Mouse (Mus musculus): ENCODE data around the gene Stum. TPM values are rescaled to one million over a fixed set of nuclear protein-coding genes. Genes with fewer than 3 reads are reported as not detected.

Gene Stum
- polyA plus RNA-seq, 1 experiment, result 11.6 TPM

GRCm38 (mm10) chr1:180428101-180428712 lies 55.1 kb downstream of the Stum start:
- TF ChIP-seq POLR2A (IDR thresholded peaks at IDR 0.05; ENCODE audit: borderline replicate concordance, extremely low read depth, insufficient read depth, insufficient read length, poor library complexity, severe bottlenecking), result no peak
- peak; percentile 95 for TF ChIP-seq CTCF (IDR thresholded peaks at IDR 0.05; ENCODE audit: borderline replicate concordance, extremely low read depth, insufficient read depth, insufficient read length)
- peak; percentile 79 for DNase-seq (ENCODE audit: low read depth)

GRCm38 (mm10) chr1:180427685-180428084 lies 55.6 kb downstream of the Stum start:
- TF ChIP-seq CTCF (IDR thresholded peaks at IDR 0.05; ENCODE audit: borderline replicate concordance, extremely low read depth, insufficient read depth, insufficient read length) (no peak), POLR2A (IDR thresholded peaks at IDR 0.05; ENCODE audit: borderline replicate concordance, extremely low read depth, insufficient read depth, insufficient read length, poor library complexity, severe bottlenecking) (no peak)
- DNase-seq (ENCODE audit: low read depth), result peak; percentile 29

GRCm38 (mm10) chr1:180426405-180426804 lies 56.9 kb downstream of the Stum start:
- no peak for DNase-seq (ENCODE audit: low read depth)
- no peak for TF ChIP-seq CTCF (IDR thresholded peaks at IDR 0.05; ENCODE audit: borderline replicate concordance, extremely low read depth, insufficient read depth, insufficient read length)
- TF ChIP-seq POLR2A (IDR thresholded peaks at IDR 0.05; ENCODE audit: borderline replicate concordance, extremely low read depth, insufficient read depth, insufficient read length, poor library complexity, severe bottlenecking), result no peak

- no peak for DNase-seq (ENCODE audit: low read depth)
- TF ChIP-seq POLR2A (IDR thresholded peaks at IDR 0.05; ENCODE audit: borderline replicate concordance, extremely low read depth, insufficient read depth, insufficient read length, poor library complexity, severe bottlenecking) (no peak), CTCF (IDR thresholded peaks at IDR 0.05; ENCODE audit: borderline replicate concordance, extremely low read depth, insufficient read depth, insufficient read length) (no peak)
Measured at GRCm38 (mm10) chr1:180423931-180424330, 59.4 kb downstream of the Stum start.

GRCm38 (mm10) chr1:180423008-180423639 lies 60.2 kb downstream of the Stum start:
- no peak for DNase-seq (ENCODE audit: low read depth)
- TF ChIP-seq POLR2A (IDR thresholded peaks at IDR 0.05; ENCODE audit: borderline replicate concordance, extremely low read depth, insufficient read depth, insufficient read length, poor library complexity, severe bottlenecking) (no peak), CTCF (IDR thresholded peaks at IDR 0.05; ENCODE audit: borderline replicate concordance, extremely low read depth, insufficient read depth, insufficient read length) (no peak)

- TF ChIP-seq POLR2A (IDR thresholded peaks at IDR 0.05; ENCODE audit: borderline replicate concordance, extremely low read depth, insufficient read depth, insufficient read length, poor library complexity, severe bottlenecking) (no peak), CTCF (IDR thresholded peaks at IDR 0.05; ENCODE audit: borderline replicate concordance, extremely low read depth, insufficient read depth, insufficient read length) (peak; percentile 90)
- peak; percentile 83 for DNase-seq (ENCODE audit: low read depth)
Measured at GRCm38 (mm10) chr1:180422076-180422828, 61.1 kb downstream of the Stum start.

GRCm38 (mm10) chr1:180421165-180421909 lies 62.0 kb downstream of the Stum start:
- no peak for TF ChIP-seq POLR2A (IDR thresholded peaks at IDR 0.05; ENCODE audit: borderline replicate concordance, extremely low read depth, insufficient read depth, insufficient read length, poor library complexity, severe bottlenecking)
- no peak for TF ChIP-seq CTCF (IDR thresholded peaks at IDR 0.05; ENCODE audit: borderline replicate concordance, extremely low read depth, insufficient read depth, insufficient read length)
- peak; percentile 12 for DNase-seq (ENCODE audit: low read depth)

GRCm38 (mm10) chr1:180420496-180421164 lies 62.7 kb downstream of the Stum start:
- TF ChIP-seq POLR2A (IDR thresholded peaks at IDR 0.05; ENCODE audit: borderline replicate concordance, extremely low read depth, insufficient read depth, insufficient read length, poor library complexity, severe bottlenecking) (no peak), CTCF (IDR thresholded peaks at IDR 0.05; ENCODE audit: borderline replicate concordance, extremely low read depth, insufficient read depth, insufficient read length) (no peak)
- peak; percentile 81 for DNase-seq (ENCODE audit: low read depth)

GRCm38 (mm10) chr1:180419059-180419458 lies 64.2 kb downstream of the Stum start:
- DNase-seq (ENCODE audit: low read depth), result no peak
- TF ChIP-seq CTCF (IDR thresholded peaks at IDR 0.05; ENCODE audit: borderline replicate concordance, extremely low read depth, insufficient read depth, insufficient read length) (no peak), POLR2A (IDR thresholded peaks at IDR 0.05; ENCODE audit: borderline replicate concordance, extremely low read depth, insufficient read depth, insufficient read length, poor library complexity, severe bottlenecking) (no peak)

- TF ChIP-seq POLR2A (IDR thresholded peaks at IDR 0.05; ENCODE audit: borderline replicate concordance, extremely low read depth, insufficient read depth, insufficient read length, poor library complexity, severe bottlenecking) (no peak), CTCF (IDR thresholded peaks at IDR 0.05; ENCODE audit: borderline replicate concordance, extremely low read depth, insufficient read depth, insufficient read length) (no peak)
- no peak for DNase-seq (ENCODE audit: low read depth)
Measured at GRCm38 (mm10) chr1:180417118-180417517, 66.2 kb downstream of the Stum start.

All from brain, embryonic 14.5 days (tissue).